Mouse (Mus musculus) embryonic fibroblast, embryonic 13.5 days (primary cell): ENCODE measurements at regions not wholly inside any gene's neighbourhood (a gene's known extent, or its start where the extent isn't known, plus 50 kb on each side); places are given as distances from the start of the nearest gene placed in this dataset.

Experiments
- CTCF ChIP-seq: IDR thresholded peaks from 2 replicates; pipeline ENCODE4 v1.5.1; 2011; ENCODE audit warnings: mild to moderate bottlenecking, control low read depth, low read length, moderate library complexity, borderline replicate concordance; ENCODE audit not compliant: insufficient read depth
- POLR2A ChIP-seq: IDR thresholded peaks from 2 replicates; pipeline ENCODE4 v1.6.1; 2011; ENCODE audit warnings: low read depth, mild to moderate bottlenecking, control low read depth, low read length, moderate library complexity

DNA sequence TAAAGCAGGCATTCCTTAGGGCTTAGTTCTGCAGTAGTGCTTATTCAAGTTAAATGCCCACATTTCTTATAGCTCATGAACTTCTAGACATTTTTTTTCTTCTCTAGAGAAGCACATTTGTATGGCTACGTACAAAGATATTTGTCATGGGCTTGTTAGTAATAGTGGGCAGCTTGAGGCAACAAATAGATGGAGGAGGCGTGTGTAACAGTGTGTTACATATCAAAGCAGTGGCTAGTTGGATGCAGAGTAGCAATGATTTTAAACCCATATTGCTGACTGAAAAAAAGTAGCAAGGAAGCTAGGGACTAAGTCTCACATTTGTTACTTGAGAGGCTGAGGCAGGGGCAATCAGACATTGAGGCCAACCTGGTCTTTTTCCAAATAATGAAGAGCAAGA, 602.2 kb upstream of the Fbxo33 start:
- TF ChIP-seq POLR2A (no peak), CTCF (no peak)
